Mouse (Mus musculus): Measurements from ENCODE around the gene Serpina1e. TPM values are rescaled to one million over a fixed set of nuclear protein-coding genes. Genes with fewer than 3 reads are reported as not detected.
A peak's percentile ranks its signal among the peaks of the same experiment; 100 is the strongest.
"Not testable (repeated sequence)": the region's sequence is repeated elsewhere in the genome, so short reads cannot be mapped to it uniquely, and the experiment has no call there.

The Serpina1e gene
- total RNA-seq, 2 experiments from 2014 or later, result not detected

DNA sequence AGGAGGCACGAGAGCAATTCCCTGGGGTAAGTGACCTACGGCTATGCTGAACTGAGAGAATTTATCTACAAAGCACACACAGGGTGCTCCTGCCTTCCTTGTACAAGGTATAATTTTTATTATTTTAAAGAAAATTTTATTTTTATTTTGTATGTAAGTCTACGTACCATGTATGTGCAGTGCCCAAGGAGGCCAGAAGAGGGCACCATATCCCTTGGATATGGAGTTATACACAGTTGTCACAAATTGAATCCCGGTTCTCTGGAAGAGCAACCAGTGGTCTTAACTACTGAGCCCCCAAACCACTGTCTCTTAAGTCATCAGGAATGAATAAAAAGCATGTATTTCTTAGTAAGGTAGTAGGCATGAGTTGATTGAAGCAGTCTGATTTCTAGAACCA lies 26.2 kb upstream of the Serpina1e start:
- DNase-seq (ENCODE audit: low spot score in 2 of 2), result peak in 1 of 2 experiments; percentile 78
- no peak overlapping the region for H3K4me3 ChIP-seq
- H3K27ac ChIP-seq, result no peak overlapping the region
- peak; percentile 91 for TF ChIP-seq CTCF (conservative IDR thresholded peaks at IDR 0.05)

DNA sequence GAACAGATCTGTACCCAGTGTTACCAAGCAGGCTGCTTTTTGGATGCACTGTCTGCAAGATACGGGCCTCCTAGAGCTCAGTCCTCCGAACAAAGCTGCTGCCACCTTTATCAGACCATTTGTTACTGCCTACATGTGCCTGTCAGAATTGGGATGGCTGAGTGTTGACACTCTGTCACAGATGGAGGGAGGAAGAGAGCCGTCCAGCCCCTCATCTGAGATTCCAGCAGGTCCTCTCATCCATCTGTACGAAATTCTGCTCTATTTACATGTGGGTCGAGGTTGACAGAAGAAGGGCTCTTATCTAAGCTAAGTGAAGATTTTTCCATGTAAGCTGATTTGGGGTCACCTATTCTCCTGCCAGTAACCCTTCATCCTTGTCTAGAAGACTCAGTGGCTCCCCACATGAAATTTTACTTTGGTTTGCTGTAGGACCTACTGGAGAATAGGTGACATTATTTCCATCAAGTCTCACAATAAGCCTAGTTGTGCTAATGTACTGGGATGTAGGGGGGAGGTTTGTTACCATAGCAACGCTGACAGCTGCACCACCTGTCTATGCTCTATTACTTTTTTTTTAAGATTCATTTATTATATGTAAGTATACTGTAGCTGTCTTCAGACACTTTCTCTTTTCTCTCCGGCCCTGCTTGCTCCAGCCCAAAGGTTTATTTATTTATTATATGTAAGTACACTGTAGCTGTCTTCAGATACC lies 23.0 kb upstream of the Serpina1e start:
- Histone ChIP-seq H3K27ac (peak overlapping the region; percentile 92), H3K4me3 (no peak overlapping the region)
- DNase-seq (ENCODE audit: low spot score in 2 of 2), result peak in 1 of 2 experiments; percentile 67
- no peak for TF ChIP-seq CTCF (conservative IDR thresholded peaks at IDR 0.05)

DNA sequence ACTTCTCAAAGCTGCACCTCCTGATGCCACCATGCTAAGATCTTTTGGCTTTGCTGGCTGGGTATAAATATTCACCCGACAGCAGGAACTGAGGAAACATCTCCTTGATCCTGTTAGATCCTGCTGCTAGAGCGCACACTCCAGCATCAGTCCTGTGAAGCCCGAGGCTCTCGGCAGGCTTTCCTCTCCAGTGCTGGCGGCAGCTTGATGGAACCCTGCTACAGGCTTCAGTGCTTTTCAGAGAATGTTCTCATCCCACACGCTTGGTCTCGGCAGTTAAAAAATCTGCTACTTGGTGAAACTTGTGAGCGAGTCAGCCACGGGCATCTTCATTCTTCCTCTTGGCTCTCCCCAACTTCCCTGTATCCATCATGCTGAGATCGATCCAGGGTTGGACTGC lies 19.5 kb upstream of the Serpina1e start:
- H3K27ac ChIP-seq, result no peak overlapping the region
- no peak for DNase-seq (ENCODE audit: low spot score in 2 of 2)

DNA sequence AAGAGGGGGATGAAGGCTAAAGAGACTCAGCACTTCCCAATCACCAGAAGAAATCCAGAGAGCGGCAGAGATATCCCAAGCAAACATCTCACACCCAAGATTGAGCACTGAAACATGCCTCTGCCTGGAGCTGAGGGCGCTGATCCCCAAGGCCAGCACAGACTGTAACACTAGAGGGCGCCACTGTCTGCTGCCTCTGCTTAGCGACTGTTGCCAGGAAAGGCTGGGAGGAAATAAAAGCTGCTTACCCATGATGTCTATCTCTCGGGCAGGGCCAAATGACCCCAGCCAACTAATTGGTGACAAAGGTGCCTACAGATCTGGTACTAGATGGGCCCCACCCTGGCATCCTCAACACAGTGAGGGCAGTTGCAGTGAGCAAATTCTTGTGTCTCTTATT lies 19.1 kb upstream of the Serpina1e start:
- peak; percentile 74 for TF ChIP-seq CTCF (conservative IDR thresholded peaks at IDR 0.05)
- Histone ChIP-seq H3K27ac (no peak overlapping the region), H3K4me3 (no peak overlapping the region)
- peak in 1 of 2 experiments; percentile 51 for DNase-seq (ENCODE audit: low spot score in 2 of 2)

More for the DNA sequence above, 19.5 kb upstream of the Serpina1e start:
- TF ChIP-seq CTCF (conservative IDR thresholded peaks at IDR 0.05), result no peak
- H3K4me3 ChIP-seq, result no peak overlapping the region

DNA sequence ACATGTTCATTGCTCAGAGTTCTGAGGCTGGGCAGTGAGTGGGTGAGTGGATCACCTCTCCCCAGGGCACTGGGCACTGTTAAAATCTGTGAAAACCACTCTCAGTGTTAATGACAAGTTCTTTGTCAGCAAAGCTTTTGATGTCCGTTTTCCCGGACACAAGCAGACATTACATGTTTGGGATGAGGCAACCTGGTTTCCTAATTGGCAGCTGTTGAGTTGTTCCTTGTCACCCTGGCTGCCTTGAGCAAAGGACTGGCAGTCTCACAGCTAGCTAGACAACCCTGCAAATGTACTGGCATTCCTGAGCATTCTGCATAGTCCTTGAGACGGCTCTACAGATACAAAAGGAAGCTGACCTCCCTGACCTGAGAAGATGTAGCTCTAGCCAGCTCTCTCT lies 18.3 kb upstream of the Serpina1e start:
- Histone ChIP-seq H3K4me3 (no peak overlapping the region), H3K27ac (no peak overlapping the region)
- no peak for TF ChIP-seq CTCF (conservative IDR thresholded peaks at IDR 0.05)
- DNase-seq (ENCODE audit: low spot score in 2 of 2), result no peak

DNA sequence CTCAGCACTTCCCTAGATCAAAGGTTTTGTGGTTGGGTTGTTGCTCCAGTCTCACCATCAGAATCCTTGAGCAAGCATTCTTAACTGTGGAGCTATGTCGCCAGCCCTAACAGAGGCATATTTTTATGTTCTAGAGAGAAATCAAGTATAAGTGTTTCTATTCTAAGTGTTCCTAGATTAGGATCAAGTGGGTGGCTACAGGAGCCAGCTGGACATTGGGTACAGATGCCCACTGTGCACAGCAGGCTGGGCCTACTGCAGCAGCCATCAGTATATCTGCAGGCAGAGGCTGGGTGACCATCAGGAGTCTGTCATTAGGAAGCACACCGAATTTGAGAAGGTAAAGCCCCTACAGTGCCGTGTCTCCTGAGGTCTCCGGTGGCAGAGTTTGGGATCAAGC lies 12.3 kb upstream of the Serpina1e start:
- no peak overlapping the region for H3K4me3 ChIP-seq
- H3K27ac ChIP-seq, result no peak overlapping the region
- DNase-seq (ENCODE audit: low spot score in 2 of 2), result no peak
- TF ChIP-seq CTCF (conservative IDR thresholded peaks at IDR 0.05), result no peak

DNA sequence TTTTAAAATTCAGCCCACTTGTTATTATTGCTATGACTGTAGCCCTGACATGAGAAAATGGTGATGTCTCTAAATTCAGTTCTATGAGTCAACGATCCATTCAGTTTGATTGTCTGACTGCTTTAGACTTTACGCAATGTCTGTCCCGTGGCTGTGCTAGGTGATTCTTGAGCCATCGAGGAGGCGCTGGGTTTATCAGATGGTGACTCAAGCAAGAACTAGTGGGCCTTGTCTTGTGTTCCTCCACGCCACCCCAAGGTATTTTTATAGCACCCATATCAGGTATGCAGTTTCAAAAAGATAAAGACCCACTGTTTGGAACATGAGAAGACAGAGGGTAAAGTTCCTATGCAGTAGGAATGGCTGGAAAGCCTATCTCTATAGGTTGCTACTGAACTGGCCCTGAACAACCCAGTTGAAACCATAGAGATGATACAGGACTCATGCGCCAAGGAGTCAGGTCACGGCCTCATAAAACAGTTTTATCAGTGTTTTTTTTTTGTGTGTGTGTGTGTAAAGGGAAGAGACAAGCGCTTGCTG lies 10.9 kb upstream of the Serpina1e start:
- H3K27ac ChIP-seq, result no peak overlapping the region
- H3K4me3 ChIP-seq, result no peak overlapping the region
- no peak for DNase-seq (ENCODE audit: low spot score in 2 of 2)
- TF ChIP-seq CTCF (conservative IDR thresholded peaks at IDR 0.05), result no peak

GRCm38 (mm10) chr12:103966761-103967160 lies 8.0 kb upstream of the Serpina1e start:
- no peak for TF ChIP-seq CTCF (conservative IDR thresholded peaks at IDR 0.05)
- H3K4me3 ChIP-seq, result no peak overlapping the region
- DNase-seq (ENCODE audit: low spot score in 2 of 2), result no peak
- H3K27ac ChIP-seq, result no peak overlapping the region

GRCm38 (mm10) chr12:103963288-103963687 lies 4.5 kb upstream of the Serpina1e start:
- H3K27ac ChIP-seq, result no peak overlapping the region
- H3K4me3 ChIP-seq, result no peak overlapping the region
- TF ChIP-seq CTCF (conservative IDR thresholded peaks at IDR 0.05), result no peak
- no peak for DNase-seq (ENCODE audit: low spot score in 2 of 2)

DNA sequence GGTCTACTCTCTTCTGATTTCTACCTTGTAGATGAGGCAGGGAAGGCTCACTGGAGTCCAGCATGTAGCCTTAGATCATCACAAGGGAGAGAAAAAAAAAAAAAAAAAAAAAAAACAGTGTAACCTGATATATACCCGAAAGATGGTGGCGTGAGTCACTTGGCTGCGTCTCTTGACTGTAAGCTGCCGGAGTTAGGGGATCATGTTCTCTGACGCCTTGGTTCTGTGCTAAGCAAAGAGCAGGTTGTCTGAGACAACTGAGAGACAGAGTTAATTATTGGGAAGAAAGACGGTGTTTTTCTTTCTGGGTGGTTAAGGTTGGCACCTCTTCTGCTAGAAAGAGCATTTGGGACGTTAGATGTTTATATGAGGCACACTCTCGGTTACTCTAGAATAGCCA lies 4.1 kb upstream of the Serpina1e start:
- no peak for DNase-seq (ENCODE audit: low spot score in 2 of 2)
- H3K27ac ChIP-seq, result no peak overlapping the region
- TF ChIP-seq CTCF (conservative IDR thresholded peaks at IDR 0.05), result no peak
- no peak overlapping the region for H3K4me3 ChIP-seq

GRCm38 (mm10) chr12:103962337-103962736 lies 3.6 kb upstream of the Serpina1e start:
- Histone ChIP-seq H3K27ac (no peak overlapping the region), H3K4me3 (no peak overlapping the region)
- no peak for DNase-seq (ENCODE audit: low spot score in 2 of 2)
- no peak for TF ChIP-seq CTCF (conservative IDR thresholded peaks at IDR 0.05)

DNA sequence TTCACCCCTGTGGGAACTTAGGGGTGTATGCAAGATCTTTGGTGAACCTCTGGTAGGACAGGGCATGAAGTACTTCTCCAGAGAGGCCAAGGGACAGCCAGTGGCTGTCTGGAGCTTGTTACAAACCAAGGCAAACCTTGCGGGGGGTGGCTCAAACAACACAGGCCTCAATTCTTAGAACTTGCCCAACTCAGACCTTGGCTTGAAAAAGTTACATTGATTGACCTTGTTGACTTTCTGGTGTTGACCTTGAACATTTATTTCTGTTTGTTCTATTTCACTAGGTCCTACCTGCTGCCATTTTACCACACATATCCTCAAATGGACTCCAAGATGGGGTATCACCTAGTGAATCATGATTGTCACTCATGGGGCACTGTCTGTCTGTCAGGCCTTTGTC lies 2.9 kb upstream of the Serpina1e start:
- no peak overlapping the region for H3K4me3 ChIP-seq
- H3K27ac ChIP-seq, result no peak overlapping the region
- no peak for DNase-seq (ENCODE audit: low spot score in 2 of 2)
- no peak for TF ChIP-seq CTCF (conservative IDR thresholded peaks at IDR 0.05)

- not testable (repeated sequence) for DNase-seq (ENCODE audit: low spot score in 2 of 2); H3K4me3 ChIP-seq; H3K27ac ChIP-seq
Observed at GRCm38 (mm10) chr12:103956555-103956954, 2.2 kb downstream of the Serpina1e start.

- H3K27ac ChIP-seq; H3K4me3 ChIP-seq; DNase-seq (ENCODE audit: low spot score in 2 of 2): not testable (repeated sequence)
Observed at GRCm38 (mm10) chr12:103952972-103953371, 5.8 kb downstream of the Serpina1e start.
